ENCODE assay signal across 15 mouse cellular contexts in the genomic region with DNA sequence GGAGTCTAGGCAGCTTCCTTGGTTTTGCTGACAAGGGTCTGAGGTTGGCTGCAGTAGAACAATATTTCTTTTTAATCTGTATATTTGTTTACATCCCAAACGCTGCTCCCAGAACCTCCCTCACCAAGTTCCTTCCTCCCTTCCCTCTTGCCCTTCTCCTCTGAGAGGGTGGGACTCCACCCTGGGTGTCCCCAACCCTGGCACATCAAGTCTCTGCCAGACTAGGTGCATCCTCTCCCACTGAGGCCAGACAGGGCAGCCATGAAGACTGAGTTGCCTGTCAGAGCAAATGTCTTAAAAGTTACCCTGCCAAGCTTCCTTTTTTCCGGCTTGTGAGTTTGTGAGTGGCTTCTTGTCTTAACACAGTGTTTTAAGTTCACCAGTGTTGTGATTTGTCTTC.
"Had no signal": no experiment of that assay in that cellular context is flagged by ENCODE, and none has a peak within 500 bp of the region (broad histone marks: within the 10 kb centered on the region; RNA-seq: fewer than 3 reads in every experiment).

No protein-coding gene starts in this region.

- H3K4me2 ChIP-seq: neural tube, embryonic 15.5 days; stomach, embryonic 15.5 days had no signal

- H3K9ac ChIP-seq: neural tube, embryonic 15.5 days; stomach, embryonic 15.5 days had no signal

- H3K4me3 ChIP-seq: neural tube, embryonic 15.5 days; stomach, embryonic 15.5 days had no signal

- H3K9me3 ChIP-seq: neural tube, embryonic 15.5 days; stomach, embryonic 15.5 days had no signal

- H3K27ac ChIP-seq: neural tube, embryonic 15.5 days; stomach, embryonic 15.5 days; stomach, postnatal 0 days had no signal

- H3K36me3 ChIP-seq: stomach, embryonic 15.5 days had no signal

- H3K27me3 ChIP-seq: neural tube, embryonic 15.5 days; stomach, embryonic 15.5 days had no signal

- DNase-seq: retina, postnatal 1 day; right cerebral cortex, adult 18-20 months; right cerebral cortex, postnatal 14 days; right cerebral cortex, postnatal 25 days; right cerebral cortex, postnatal 4 days; spleen, adult 18-20 months; thymus, adult 18-20 months; thymus, adult 2 months; thymus, postnatal 14 days; thymus, postnatal 25 days; thymus, postnatal 36 days; thymus, postnatal 4 days had no signal

- H3K4me1 ChIP-seq: neural tube, embryonic 15.5 days; stomach, embryonic 15.5 days had no signal
